Mouse (Mus musculus): ENCODE measurements around the gene C1qtnf12.
A peak's percentile ranks its signal among the peaks of the same experiment; 100 is the strongest.

The C1qtnf12 gene

GRCm38 (mm10) chr4:156004109-156004508, 42.0 kb downstream of the C1qtnf12 start:
- no peak for DNase-seq (ENCODE audit: low read depth)

GRCm38 (mm10) chr4:156008369-156008768, 46.3 kb downstream of the C1qtnf12 start:
- DNase-seq (ENCODE audit: low read depth), result no peak

GRCm38 (mm10) chr4:156013637-156014036, 51.5 kb downstream of the C1qtnf12 start, which contains the start of gene Tnfrsf4:
Tnfrsf4 (plus strand) TSS chr4:156013843.
- no peak for DNase-seq (ENCODE audit: low read depth)

- peak; percentile 18 for DNase-seq (ENCODE audit: low read depth)
Observed at GRCm38 (mm10) chr4:156014436-156014835, 52.3 kb downstream of the C1qtnf12 start.
